Mouse (Mus musculus): ENCODE data around the gene Esam.

Esam gene

GRCm38 (mm10) chr9:37554838-37555748 is 27.2 kb downstream of the Esam start, which contains the start of gene Siae:
Gene Siae (plus strand): TSS chr9:37555698.
- DNase-seq (ENCODE audit: low spot score) = no peak

- no peak for DNase-seq (ENCODE audit: low spot score)
These were observed 28.5 kb downstream of the Esam start for GRCm38 (mm10) chr9:37556366-37556765.

- DNase-seq (ENCODE audit: low spot score) = no peak
These were observed 32.7 kb downstream of the Esam start for GRCm38 (mm10) chr9:37560617-37561016.

GRCm38 (mm10) chr9:37563805-37564204 is 35.9 kb downstream of the Esam start:
- no peak for DNase-seq (ENCODE audit: low spot score)

GRCm38 (mm10) chr9:37567019-37567418 is 39.1 kb downstream of the Esam start:
- no peak for DNase-seq (ENCODE audit: low spot score)

- DNase-seq (ENCODE audit: low spot score) = no peak
These were observed 39.6 kb downstream of the Esam start for GRCm38 (mm10) chr9:37567454-37567853.

- peak; percentile 9 for DNase-seq (ENCODE audit: low spot score)
These were observed 40.2 kb downstream of the Esam start for GRCm38 (mm10) chr9:37567892-37568604.

- no peak for DNase-seq (ENCODE audit: low spot score)
These were observed 40.8 kb downstream of the Esam start for GRCm38 (mm10) chr9:37568605-37569214.

- no peak for DNase-seq (ENCODE audit: low spot score)
These were observed 41.5 kb downstream of the Esam start for GRCm38 (mm10) chr9:37569231-37569835.

- DNase-seq (ENCODE audit: low spot score) = no peak
These were observed 44.5 kb downstream of the Esam start for GRCm38 (mm10) chr9:37572204-37572876.

- peak; percentile 29 for DNase-seq (ENCODE audit: low spot score)
These were observed 48.6 kb downstream of the Esam start for GRCm38 (mm10) chr9:37576436-37576930.

- DNase-seq (ENCODE audit: low spot score) = no peak
These were observed 55.7 kb downstream of the Esam start for GRCm38 (mm10) chr9:37583594-37583993.

GRCm38 (mm10) chr9:37586718-37587117 is 58.8 kb downstream of the Esam start:
- no peak for DNase-seq (ENCODE audit: low spot score)

Data from adipocyte (in vitro differentiated cells).